Mouse (Mus musculus) T-cell, adult 2 months (primary cell): ENCODE results near the gene 2410004P03Rik.

ENCODE experiments used
- DNase-seq: peaks from one replicate; pipeline ENCODE4 v3.0.0; 2022; ENCODE audit warnings: low spot score

Gene 2410004P03Rik

DNA sequence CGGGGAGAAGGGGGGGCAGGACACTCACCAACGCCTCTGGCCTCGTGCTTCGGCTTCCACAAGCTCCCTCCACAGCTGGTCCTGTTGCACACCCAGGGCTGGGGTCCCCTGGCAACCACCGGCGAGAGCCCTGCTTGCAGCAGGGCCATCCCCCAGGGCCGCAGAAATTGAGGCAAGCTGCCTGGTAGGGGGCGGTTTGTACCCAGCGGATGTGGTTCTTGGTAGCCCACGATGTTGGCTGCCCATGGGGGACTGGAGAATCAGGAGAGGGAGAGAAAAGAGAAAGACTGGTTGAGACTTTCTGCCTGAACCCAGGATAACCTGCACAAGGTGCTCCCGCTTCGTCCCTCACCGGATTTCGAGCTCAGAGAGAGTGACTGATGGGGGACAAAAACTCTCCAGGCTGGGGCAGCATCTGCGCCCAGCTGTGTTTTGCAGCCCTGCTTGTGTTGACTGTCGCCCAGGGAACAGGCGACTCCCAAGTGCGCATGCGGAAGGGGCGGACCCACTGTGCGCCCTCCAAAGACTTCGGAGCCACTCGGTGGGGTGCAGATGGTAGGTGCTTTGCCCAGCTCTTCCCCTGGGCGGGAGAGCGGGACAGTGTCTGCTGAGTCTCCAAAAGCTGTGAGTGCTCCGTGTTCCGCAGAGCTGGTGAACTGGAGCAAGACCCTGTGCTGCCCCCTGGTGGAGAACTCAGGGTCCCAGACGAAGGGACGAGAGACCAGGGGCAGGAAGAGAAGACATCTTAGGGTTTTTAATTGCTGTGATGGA is at the start of gene 2410004P03Rik:
TSS of gene 2410004P03Rik (minus strand) at position 628 of the 771 bp plus-strand sequence.
- DNase-seq: peak; percentile 76

DNA sequence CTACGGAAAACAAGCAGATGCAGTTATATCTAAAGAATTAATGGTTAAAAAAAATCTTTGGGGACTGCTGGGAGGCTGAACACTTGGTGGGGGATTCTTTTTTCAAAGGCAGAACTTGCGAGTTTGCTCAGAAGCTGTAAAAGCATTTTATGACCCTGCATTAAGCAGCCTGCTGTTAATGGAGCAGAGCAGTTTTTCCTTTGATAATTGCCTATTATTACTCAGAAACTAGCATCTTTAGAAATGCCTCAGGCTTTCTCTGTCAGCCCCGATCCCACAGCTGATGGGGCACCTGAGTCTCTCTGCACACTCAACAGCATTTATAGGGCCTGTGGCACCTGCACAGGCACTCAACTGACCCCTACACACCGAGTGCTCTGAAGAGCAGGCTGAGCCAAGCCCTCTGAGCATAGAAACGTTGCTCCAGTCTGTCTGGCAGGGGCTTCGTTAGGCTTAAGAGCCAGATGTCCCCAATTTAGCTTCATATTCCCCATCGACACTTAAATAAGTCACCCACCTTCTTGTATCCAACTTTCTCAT is 49.7 kb upstream of the 2410004P03Rik start:
- no peak for DNase-seq

DNA sequence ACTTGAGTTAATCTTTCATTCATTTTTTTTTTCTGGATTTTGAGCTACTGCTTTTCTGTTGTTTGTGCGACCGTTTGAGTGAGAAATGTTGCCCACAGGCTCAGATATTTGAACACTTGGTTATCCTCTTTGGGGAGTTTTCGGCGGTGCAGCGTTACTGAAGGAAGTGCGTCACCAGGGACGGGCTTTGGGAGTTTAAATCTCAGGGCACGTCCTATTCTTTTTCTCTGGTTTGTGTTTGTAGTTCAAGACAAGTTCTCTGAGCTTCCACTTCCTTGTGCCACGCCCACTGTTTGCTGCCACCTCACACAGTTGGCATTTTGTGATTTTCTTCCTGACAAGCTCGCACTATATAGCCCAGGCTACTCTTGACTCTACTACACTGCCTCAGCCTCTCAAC is 47.0 kb upstream of the 2410004P03Rik start:
- no peak for DNase-seq

DNA sequence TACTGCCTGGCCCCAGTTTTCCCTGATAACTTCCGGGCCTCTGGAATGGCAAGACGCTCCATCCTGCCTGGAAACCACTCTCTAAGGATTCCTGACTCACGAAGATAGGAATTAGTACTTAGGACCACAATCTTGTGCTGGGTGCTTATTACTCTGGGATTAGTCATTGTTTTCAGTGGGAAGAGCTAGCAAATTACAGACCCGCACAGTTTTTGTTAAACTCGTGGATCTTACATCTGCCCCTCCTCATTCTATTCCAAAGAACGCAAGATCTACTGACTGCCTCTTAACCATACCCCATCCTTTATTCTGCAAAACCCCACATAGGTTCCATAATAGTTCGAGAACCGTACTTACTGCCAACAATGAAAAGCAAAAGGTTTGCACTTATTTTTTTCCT is 45.6 kb upstream of the 2410004P03Rik start:
- no peak for DNase-seq

DNA sequence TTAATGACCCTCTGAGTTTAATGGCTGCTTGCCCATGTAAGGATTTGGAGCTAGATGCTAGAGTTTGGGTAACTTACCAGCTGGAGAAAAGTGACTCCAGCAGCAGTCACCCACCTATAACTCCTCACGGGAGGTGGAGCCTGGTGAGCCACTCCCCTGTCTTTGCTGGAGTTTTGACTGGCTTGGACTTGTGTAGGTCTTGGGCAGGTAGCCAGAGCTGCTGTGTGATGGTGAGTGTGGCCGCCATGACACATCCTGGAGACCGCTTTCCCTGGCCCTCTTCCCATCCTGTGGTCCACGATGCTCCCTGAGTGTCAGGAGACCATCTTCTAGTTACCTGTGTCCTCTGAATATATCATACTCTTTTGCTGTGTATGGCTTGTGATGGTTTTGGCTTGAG is 44.2 kb upstream of the 2410004P03Rik start:
- no peak for DNase-seq

DNA sequence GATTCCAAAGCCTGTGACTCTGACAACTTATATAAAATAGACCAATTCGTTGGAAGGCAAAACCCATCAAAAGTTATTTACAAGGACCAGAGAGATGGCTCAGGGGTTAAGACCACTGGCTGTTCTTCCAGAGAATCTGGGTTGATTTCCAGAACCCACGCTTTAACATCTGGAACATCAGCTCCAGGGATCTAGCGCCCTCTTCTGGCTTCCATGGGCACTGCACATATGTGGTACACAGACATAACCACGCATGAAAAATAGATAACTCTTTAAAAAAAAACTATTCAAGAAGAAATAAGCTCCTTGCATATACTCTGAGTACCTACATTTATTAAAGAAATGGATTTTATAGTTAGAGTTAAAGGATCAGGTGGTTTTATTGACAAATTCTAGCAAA is 43.2 kb upstream of the 2410004P03Rik start:
- no peak for DNase-seq

DNA sequence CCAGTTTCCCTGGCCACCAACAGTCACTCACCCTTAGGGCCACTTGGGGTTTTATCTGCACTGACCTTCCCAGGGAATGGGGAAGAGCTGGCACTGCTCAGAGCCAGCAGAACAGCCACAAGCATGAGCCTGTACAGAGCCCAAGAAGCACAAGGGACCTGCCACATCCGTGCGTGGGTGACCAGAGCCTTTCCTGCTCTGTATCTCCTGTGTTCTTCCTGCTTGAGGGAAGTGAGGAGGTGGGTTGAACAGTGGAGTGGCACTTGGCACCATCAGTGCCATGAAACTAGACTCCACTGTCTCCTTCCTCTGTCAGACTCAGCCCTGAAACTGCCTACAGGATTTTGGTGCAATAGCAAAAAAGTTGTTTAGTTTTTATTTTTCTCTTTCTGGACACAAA is 41.1 kb upstream of the 2410004P03Rik start:
- DNase-seq: no peak

DNA sequence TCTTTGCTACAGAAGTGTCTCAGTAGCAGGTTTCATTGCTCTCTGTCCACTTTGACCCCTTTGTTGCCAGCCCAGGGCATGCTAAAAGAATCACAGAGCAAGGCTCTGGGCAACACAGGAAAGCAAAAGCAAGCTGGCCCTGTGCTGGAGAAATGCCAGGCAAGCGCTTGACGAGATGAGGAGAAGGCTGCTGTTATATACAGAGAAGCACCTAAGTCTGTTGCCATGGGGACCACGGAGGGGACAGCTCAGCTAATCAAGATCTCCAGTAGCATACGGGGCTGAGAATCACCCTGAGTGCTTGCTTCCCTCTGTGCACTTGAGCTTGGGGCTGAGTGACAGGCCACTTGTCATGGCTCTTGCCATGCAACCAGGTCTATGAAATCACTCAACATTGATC is 39.5 kb upstream of the 2410004P03Rik start:
- no peak for DNase-seq

DNA sequence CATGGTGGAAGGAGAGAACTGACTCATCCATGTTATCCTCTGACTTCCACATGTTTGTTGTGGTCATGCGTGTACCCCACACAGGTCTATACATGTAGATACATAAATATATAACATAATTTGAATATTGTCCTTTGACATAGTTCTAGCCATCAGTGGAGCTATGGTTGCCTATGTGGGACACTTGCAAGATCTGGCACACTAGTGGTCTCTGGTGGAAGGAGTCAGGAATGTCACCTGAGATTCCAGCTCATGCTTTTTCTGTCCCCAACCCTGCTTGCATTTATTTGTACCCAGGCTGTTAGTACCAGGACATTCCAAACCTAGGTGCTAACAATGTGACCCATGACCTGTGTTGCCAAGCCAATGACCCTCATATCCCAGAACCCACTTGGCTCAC is 38.3 kb upstream of the 2410004P03Rik start:
- no peak for DNase-seq

DNA sequence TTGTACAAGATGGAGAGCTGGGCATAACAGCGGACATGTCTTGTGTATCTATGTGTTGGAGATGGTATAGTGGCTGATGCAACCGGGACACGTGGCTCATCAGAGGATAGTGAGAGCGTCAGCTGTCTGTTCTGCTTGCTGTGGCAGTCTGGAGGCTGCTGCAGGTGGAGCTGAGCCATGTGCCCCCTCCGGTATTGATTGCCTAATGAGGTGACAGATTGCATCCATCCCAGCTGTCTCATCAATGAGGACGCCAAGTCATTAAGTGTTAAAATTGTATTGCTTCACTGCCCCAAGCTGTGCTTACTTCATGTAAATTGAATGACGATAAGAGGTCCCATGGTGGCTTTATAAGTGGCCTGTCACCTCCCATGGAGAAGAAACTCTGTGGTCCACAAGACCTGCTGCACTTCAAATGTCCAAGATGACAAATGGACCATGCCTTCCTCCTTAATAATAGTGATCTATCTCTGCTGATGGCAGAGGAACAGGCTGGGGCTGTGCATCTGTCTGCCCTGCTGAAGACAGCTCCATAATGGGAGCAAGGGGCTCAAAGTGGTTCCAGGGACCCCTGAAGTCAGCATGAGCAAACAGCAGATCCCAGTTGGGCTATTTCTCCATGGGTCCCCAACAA is 37.6 kb upstream of the 2410004P03Rik start:
- no peak for DNase-seq

DNA sequence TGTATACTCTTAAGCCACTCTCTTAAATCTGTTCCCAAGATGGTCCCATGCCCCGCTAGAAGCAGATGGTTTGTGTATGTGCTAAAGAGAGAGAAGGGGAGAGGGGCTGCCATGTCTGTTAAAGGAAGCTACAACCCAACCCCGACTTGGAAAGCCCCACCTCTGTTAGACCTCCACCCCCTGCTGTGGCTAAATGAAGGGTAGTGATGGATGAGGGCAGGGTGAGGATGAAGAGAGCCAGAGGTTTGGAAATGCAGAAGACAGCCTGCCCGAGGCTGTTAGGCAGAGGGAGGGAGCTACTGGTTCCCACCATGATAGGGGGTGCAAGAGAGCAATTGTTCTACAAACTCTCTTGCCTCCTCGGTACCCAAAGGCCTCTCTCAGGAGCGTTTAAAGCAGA is 31.8 kb upstream of the 2410004P03Rik start:
- no peak for DNase-seq

DNA sequence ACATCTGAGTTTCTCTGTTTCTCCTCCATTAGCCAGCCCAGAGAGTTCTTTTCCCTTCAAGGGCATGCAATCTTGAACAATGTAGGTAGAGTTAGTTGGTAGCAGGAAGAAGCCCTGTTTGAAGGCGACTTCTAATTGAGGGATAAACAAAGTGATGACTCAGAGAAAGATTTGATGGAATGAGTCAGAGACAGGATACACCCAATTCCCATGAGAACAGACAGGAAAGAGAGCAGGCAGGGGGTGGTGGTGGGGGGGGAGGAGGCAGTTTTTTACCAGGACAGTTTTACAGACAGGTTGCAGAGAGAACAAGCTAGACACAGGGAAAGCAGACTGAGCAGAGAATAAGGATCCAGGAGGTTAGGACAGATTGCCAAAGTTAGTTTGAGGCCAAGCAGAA is 29.0 kb upstream of the 2410004P03Rik start:
- DNase-seq: no peak

DNA sequence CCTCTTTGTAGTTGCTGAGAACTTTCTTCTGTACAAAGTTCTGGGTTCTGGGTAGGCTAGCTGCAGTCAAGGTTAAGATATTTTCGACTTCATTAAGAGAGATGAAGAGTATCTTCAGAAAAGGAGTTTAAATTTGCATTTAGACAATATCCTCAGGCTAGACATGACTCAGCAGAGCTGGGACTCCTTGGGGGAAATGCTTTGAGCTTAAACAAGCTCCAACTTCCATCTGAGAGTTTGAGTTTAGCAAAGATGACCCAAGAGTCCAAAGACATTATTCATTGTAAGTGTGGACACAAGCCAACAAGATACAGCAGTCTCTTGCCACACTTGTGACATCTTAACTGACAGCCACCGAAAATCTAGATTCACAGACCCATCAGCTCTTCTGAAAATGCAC is 27.9 kb upstream of the 2410004P03Rik start:
- DNase-seq: no peak

DNA sequence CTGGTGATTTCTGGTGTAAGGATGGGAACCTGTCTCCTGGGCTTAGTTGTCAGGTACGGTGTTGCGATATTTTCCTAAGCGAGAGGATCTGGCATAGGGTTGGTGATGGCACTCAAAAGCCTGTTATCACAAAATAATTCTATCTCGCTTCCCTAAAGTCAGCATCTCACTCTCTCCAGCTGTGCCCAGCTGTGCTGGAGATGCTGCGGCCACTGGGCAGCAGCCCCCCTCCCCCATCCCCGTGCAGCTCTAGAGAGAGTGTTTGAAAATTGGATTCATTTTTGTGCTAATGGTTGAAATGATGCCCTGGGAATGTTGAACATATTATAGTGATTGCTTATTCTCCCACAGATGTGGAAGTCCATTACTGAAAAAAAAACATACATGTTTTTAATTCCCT is 26.7 kb upstream of the 2410004P03Rik start:
- DNase-seq: no peak

DNA sequence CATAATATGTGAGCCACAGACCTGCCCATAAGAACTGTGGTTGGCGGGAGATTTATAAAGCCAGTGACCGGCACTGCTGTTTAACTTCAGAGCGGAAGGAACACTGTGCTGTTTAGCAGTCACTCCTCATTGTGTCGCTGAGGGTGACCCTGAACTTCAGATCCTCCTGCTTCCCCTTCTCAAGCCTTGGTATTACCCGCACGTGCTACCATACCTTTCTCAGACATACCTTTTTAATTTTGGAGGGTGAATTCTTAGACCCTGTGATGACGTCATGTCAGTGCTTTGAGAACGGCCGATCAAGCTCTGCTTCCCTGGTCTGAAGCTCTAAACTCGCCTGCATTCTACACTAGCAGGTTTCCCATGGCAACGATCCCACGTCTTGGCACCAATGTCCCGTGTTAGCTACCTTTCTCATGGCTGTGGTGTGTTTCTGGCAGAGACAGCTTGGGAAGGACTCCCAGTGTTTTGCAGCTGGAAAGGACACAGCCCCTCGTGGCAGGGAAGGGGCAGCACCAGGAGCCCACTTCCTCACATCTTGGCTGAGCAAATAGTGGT is 25.6 kb upstream of the 2410004P03Rik start:
- no peak for DNase-seq

DNA sequence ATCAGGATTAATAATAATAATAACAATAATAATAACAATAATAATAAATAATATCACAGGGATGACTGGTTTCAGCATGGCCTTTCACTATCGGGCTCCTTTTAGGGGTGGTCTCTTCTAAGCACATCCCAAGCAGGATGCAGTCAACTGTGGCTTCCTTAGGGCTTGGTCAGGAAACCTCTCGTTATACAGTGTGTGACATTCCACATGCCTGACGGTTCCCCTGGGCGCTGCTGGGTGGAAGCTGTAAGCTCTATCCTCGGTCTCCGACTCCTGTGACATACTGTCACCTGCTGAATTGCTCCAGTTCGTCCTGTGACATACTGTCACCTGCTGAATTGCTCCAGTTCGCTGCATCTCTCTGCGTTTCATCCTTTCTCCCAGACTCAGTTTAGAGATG is 25.0 kb upstream of the 2410004P03Rik start:
- no peak for DNase-seq

DNA sequence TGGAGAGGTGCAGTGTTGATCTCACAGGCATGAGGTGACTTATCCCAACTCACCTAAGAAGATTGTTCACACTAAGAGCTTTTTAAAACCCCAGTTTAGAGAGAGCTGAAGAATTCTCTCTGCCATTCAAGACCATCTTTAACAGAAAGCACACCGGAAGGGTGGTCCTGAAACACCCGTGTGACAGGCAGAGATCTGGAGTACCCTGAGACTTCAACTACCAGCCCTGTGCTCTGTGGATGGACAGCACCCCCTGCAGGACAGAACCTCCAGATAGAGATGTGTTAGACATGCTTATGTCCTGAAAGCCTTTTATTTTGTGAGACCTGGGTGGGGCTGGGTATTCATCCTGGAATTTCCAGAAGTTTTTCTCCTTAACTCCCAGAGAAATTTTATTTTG is 23.6 kb upstream of the 2410004P03Rik start:
- DNase-seq: peak; percentile 38

DNA sequence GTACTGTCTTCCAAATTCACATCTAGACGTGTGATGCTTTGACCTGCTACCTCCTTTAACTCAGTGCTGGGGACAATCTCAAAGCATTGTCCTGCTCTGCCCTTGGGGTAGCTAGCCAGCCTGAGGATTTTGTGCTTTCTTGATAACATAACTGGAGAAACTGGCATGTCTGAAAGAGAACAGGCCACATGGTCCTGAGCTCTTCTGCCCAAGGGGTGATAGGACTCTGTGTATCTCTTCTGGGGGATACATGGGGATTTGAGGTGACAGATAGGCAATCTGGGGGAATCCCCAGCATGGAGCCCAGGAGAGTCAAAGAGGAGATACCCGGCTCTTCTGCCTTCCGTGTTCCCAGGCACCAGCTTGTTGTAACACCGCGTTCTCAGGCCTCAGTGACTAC is 23.1 kb upstream of the 2410004P03Rik start:
- no peak for DNase-seq

DNA sequence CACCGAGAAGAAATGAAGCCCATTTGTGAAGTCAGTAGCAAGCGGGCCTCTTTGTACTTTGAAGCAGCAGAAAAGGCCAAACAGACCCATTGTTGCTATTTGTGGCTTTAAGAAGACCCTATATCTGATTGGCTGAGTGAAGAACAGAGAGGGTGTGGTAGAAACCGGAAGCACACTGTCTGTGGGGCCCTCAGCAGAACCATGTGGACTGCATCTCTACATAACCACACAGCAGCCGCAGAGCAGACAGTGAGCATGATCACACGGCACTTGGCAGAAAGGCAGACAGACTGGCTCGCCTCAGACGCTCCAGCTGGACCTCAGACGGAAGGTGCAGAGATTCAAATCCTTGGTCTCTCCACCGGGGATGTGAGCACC is 21.9 kb upstream of the 2410004P03Rik start:
- peak; percentile 55 for DNase-seq

DNA sequence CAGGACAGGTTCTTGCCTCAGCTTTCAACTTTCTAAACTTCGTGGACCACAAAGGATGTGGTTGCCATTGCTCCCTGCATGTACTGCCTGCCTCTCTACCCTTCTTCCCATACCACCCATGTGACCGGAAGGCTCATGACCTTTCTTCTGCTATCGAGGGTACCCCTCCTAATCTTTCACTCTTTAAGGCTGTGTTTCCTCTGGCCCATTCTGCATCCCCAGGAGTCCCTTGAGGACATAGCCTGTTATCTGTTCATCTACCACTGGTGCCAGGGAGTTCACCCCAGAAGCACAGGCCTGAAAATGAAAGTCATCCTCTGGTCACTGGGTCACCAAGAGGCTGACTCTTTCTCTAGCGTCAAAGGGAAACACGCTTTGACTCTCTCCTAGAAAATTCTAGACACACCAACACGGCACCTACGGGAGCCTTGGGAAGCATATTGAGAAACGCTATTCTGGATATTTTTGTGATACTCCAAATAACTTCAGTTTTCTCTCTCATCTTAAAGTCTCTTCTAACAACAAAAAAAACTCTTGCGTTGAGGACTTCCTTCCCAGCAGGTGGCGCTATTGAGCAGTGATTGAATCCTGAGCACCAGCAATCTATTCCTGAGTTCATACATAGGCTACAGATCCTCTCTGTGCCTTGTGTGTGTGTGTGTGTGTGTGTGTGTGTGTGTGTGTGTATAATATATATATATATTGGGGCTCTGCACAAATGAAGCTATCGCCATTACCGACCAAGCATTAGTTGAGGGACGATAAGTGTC is 21.4 kb upstream of the 2410004P03Rik start:
- peak; percentile 72 for DNase-seq

DNA sequence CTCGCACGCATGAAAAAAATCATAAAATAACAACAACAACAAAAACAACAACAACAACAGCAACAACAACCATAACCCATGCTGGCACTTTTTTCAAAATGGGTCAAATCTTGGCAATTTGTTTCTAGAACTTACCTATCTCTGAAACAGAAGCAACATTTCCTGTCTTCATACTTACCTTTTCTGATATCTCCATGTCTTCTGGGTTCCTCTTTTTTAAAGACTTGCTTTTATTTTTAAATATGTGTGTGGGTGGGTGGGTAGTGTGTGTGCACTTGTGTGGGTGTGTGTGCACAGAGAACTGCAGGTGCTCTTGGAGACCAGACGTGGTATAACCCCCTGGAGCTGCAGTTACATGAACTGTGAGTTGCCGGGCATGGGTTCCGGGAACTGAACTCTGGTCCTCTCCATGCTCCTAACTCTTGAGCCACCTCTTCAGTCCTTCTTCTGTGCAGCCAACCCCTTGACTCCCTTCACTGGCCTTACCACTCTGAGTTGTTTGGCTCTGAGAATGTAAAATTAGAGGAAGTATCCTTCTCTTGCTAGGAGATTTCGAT is 13.1 kb upstream of the 2410004P03Rik start:
- DNase-seq: no peak

DNA sequence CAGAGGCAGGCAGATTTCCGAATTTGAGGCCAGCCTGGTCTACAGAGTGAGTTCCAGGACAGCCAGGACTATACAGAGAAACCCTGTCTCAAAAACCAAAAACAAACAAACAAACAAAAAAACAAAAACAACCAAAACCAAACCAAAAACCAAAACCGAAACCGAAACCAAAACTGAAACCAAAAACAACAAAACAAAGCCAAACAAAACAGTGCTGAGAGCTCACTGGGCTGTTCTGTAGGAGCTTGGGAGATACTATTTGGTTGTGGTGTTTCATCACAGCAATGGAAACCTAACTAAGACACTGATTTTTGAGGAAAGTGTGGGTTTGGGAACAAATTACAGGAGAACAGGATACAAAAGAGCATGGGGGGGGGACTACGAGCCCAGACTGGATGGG is 10.6 kb upstream of the 2410004P03Rik start:
- no peak for DNase-seq
